Mouse (Mus musculus) heart, adult 2 months (tissue): ENCODE measurements at regions not wholly inside any gene's neighbourhood (a gene's known extent, or its start where the extent isn't known, plus 50 kb on each side); places are given as distances from the start of the nearest gene placed in this dataset.

Source experiments
- DNase-seq, 2 experiments: peaks; one replicate each; pipeline ENCODE4 v3.0.0; 2021
- H3K27ac ChIP-seq: fragments of 200-600 bp; 2 replicates; pipeline ENCODE4 v1.8.1; 2022
- H3K27me3 ChIP-seq: fragments of 200-500 bp; 2 replicates; pipeline ENCODE4 v1.6.1; 2012; ENCODE audit warnings: mild to moderate bottlenecking, low read length, inconsistent platforms, mixed read lengths; ENCODE audit not compliant: control insufficient read depth, insufficient read depth
- H3K36me3 ChIP-seq: fragments of 200-500 bp; 2 replicates; pipeline ENCODE4 v1.6.1; 2012; ENCODE audit warnings: low read length, inconsistent platforms; ENCODE audit not compliant: control insufficient read depth, insufficient read depth
- H3K4me1 ChIP-seq: fragments of 200-500 bp; 2 replicates; pipeline ENCODE4 v1.6.1; 2011; ENCODE audit warnings: low read length; ENCODE audit not compliant: control insufficient read depth, insufficient read depth
- H3K4me3 ChIP-seq: fragments of 200-600 bp; 2 replicates; pipeline ENCODE4 v1.8.1; 2022
- H3K79me2 ChIP-seq: fragments of 200-500 bp; replicated peaks from 2 replicates; pipeline ENCODE4 v1.6.1; 2012; ENCODE audit warnings: mild to moderate bottlenecking, inconsistent platforms, low read length, moderate library complexity, mixed read lengths; ENCODE audit not compliant: control insufficient read depth, insufficient read depth
- H3K9ac ChIP-seq: fragments of 200-500 bp; 2 replicates; pipeline ENCODE4 v1.6.1; 2012; ENCODE audit warnings: low read depth, mild to moderate bottlenecking, control low read depth, inconsistent platforms, low read length, mixed read lengths
- CTCF ChIP-seq: fragments of 200-600 bp; IDR thresholded peaks from 2 replicates; pipeline ENCODE4 v1.8.1; 2022; ENCODE audit warnings: antibody characterized with exemption, mild to moderate bottlenecking, moderate library complexity
- EP300 ChIP-seq: fragments of 200-500 bp; IDR thresholded peaks from 2 replicates; pipeline ENCODE4 v1.6.1; 2011; ENCODE audit warnings: low read depth, low read length, control low read depth; ENCODE audit not compliant: insufficient read depth
- POLR2A ChIP-seq: fragments of 200-500 bp; IDR thresholded peaks from 2 replicates; pipeline ENCODE4 v1.6.1; 2011; ENCODE audit warnings: mild to moderate bottlenecking, low read depth, low read length, control low read depth; ENCODE audit not compliant: insufficient read depth
- WGBS: fragments of 180-500 bp; shearing (Covaris S2); methylation state at CpG from one replicate; pipeline ENCODE4 v1.1.7; 2018; 5-methylcytosine and 5-hydroxymethylcytosine counted together
- intact Hi-C: fragments of 180-260 bp; cut with DNase I; formaldehyde crosslinking; loops from one replicate; pipeline ENCODE4 v1.15.1; 2025

GRCm38 (mm10) chr3:80042756-80043484 lies 158.6 kb downstream of the Fam198b start:
- 24% methylated on average over 5 of the region's 5 CpGs for WGBS
- TF ChIP-seq CTCF (no peak), POLR2A (no peak), EP300 (no peak)
- Histone ChIP-seq H3K4me3 (no peak overlapping the region), H3K36me3 (peaks cover 16% of the 10 kb centered on the region), H3K9ac (peak overlapping the region; percentile 48; the same call in 1 of the 2 replicates), H3K27me3 (no peaks in the 10 kb centered on the region), H3K27ac (peak overlapping the region; percentile 88), H3K4me1 (peaks cover 12% of the 10 kb centered on the region), H3K79me2 (no peaks in the 10 kb centered on the region)
- DNase-seq, result peak; percentile 27 to 63
- intact Hi-C loops, result loop anchor here (1.0 to 2.0 kb wide), 2 partner anchors 38 to 66 kb away; no protein-coding TSS in a partner anchor

- WGBS, result 88% methylated on average over 5 of the region's 5 CpGs
- intact Hi-C loops, result loop anchor here (5.0 kb wide), 1 partner anchor 102 kb away; no protein-coding TSS in a partner anchor
- no peaks in the 10 kb centered on the region for H3K27me3 ChIP-seq
Measured at GRCm38 (mm10) chr3:80049495-80050225, 165.3 kb downstream of the Fam198b start.

GRCm38 (mm10) chr3:80050920-80051319 lies 166.6 kb downstream of the Fam198b start:
- H3K79me2 ChIP-seq, result no peaks in the 10 kb centered on the region
- intact Hi-C loops, result loop anchor here (5.0 kb wide), 1 partner anchor 104 kb away; no protein-coding TSS in a partner anchor
- 81% methylated on average over 4 of the region's 4 CpGs for WGBS
- no peak for DNase-seq
- H3K36me3 ChIP-seq, result peaks cover 15% of the 10 kb centered on the region
- H3K4me3 ChIP-seq, result no peak overlapping the region
- peaks cover 9% of the 10 kb centered on the region for H3K4me1 ChIP-seq
- no peak overlapping the region; the same call in 1 of the 2 replicates for H3K27ac ChIP-seq
- H3K27me3 ChIP-seq, result no peaks in the 10 kb centered on the region
- TF ChIP-seq CTCF (no peak), EP300 (no peak), POLR2A (no peak)
- H3K9ac ChIP-seq, result no peak overlapping the region

More at GRCm38 (mm10) chr3:80049495-80050225, 165.3 kb downstream of the Fam198b start:
- Histone ChIP-seq H3K4me3 (no peak overlapping the region), H3K36me3 (peaks cover 16% of the 10 kb centered on the region), H3K9ac (no peak overlapping the region), H3K4me1 (peaks cover 9% of the 10 kb centered on the region), H3K79me2 (no peaks in the 10 kb centered on the region), H3K27ac (peak overlapping the region; percentile 0; the same call in 1 of the 2 replicates)
- no peak for DNase-seq
- TF ChIP-seq EP300 (no peak), POLR2A (no peak), CTCF (no peak)

GRCm38 (mm10) chr3:80051963-80052362 lies 167.6 kb downstream of the Fam198b start:
- 2% methylated on average over 4 of the region's 4 CpGs for WGBS
- DNase-seq, result peak; percentile 37 to 45
- intact Hi-C loops, result loop anchor here (5.0 kb wide), 1 partner anchor 105 kb away; no protein-coding TSS in a partner anchor
- Histone ChIP-seq H3K4me1 (peaks cover 12% of the 10 kb centered on the region), H3K27me3 (no peaks in the 10 kb centered on the region), H3K79me2 (no peaks in the 10 kb centered on the region), H3K36me3 (peaks cover 15% of the 10 kb centered on the region), H3K4me3 (no peak overlapping the region), H3K9ac (no peak overlapping the region), H3K27ac (peak overlapping the region; percentile 65)
- 0 out of 2 replicates have a peak, but pooled peaks have one; percentile 52 for TF ChIP-seq EP300
- no peak for TF ChIP-seq CTCF

GRCm38 (mm10) chr3:80052879-80053278 lies 168.5 kb downstream of the Fam198b start:
- H3K27ac ChIP-seq, result peak overlapping the region; percentile 65
- H3K4me3 ChIP-seq, result no peak overlapping the region
- no peak for TF ChIP-seq CTCF
- 0 out of 2 replicates have a peak, but pooled peaks have one; percentile 42 for TF ChIP-seq EP300
- no peak for TF ChIP-seq POLR2A
- 10% methylated on average over 3 of the region's 3 CpGs for WGBS
- no peaks in the 10 kb centered on the region for H3K79me2 ChIP-seq
- H3K4me1 ChIP-seq, result peaks cover 12% of the 10 kb centered on the region
- peak; percentile 47 to 70 for DNase-seq
- H3K36me3 ChIP-seq, result peaks cover 15% of the 10 kb centered on the region
- intact Hi-C loops, result loop anchor here (5.0 kb wide), 1 partner anchor 106 kb away; no protein-coding TSS in a partner anchor
- H3K9ac ChIP-seq, result no peak overlapping the region
- no peaks in the 10 kb centered on the region for H3K27me3 ChIP-seq
